Mouse (Mus musculus): ENCODE results near the gene Zfp579. TPM values are rescaled to one million over a fixed set of nuclear protein-coding genes. Genes with fewer than 3 reads are reported as not detected.

The Zfp579 gene
- polyA plus RNA-seq, 1 experiment from 2014 or later = 60.0 TPM

GRCm38 (mm10) chr7:4942673-4943072 lies 53.3 kb downstream of the Zfp579 start:
- 62% methylated on average over 5 of the region's 5 CpGs for WGBS
- no peak overlapping the region for H3K4me2 ChIP-seq (ENCODE audit: low read depth, low read length, severe bottlenecking)
- H3K4me3 ChIP-seq (ENCODE audit: low read depth, low read length) = no peak overlapping the region
- no peaks in the 10 kb centered on the region for H3K36me3 ChIP-seq (ENCODE audit: control insufficient read depth, insufficient read depth, low read length)
- no peak overlapping the region for H3K9ac ChIP-seq (ENCODE audit: low read length)
- DNase-seq (ENCODE audit: low spot score) (no peak), ATAC-seq (replicated peaks; ENCODE audit: low FRiP score) (no peak)
- no peaks in the 10 kb centered on the region for H3K9me3 ChIP-seq (ENCODE audit: control insufficient read depth, low read length)
- H3K27ac ChIP-seq (ENCODE audit: low read depth, low read length) = no peak overlapping the region
- H3K27me3 ChIP-seq (ENCODE audit: control insufficient read depth, insufficient read depth, low read length) = no peaks in the 10 kb centered on the region
- H3K4me1 ChIP-seq (replicated peaks; ENCODE audit: control insufficient read depth, insufficient read depth, low read length) = no peaks in the 10 kb centered on the region

- Histone ChIP-seq H3K4me1 (replicated peaks; ENCODE audit: control insufficient read depth, insufficient read depth, low read length) (no peaks in the 10 kb centered on the region), H3K9me3 (ENCODE audit: control insufficient read depth, low read length) (no peaks in the 10 kb centered on the region), H3K4me2 (ENCODE audit: low read depth, low read length, severe bottlenecking) (no peak overlapping the region), H3K36me3 (ENCODE audit: control insufficient read depth, insufficient read depth, low read length) (no peaks in the 10 kb centered on the region), H3K27me3 (ENCODE audit: control insufficient read depth, insufficient read depth, low read length) (no peaks in the 10 kb centered on the region), H3K9ac (ENCODE audit: low read length) (no peak overlapping the region), H3K27ac (ENCODE audit: low read depth, low read length) (no peak overlapping the region), H3K4me3 (ENCODE audit: low read depth, low read length) (no peak overlapping the region)
- ATAC-seq (replicated peaks; ENCODE audit: low FRiP score) = peak; percentile 39; the same call in 1 of the 2 replicates
- 22% methylated on average over 9 of the region's 9 CpGs for WGBS
- DNase-seq (ENCODE audit: low spot score) = peak; percentile 90
Measured at GRCm38 (mm10) chr7:4940068-4940479, 55.9 kb downstream of the Zfp579 start.

- H3K9ac ChIP-seq (ENCODE audit: low read length) = no peak overlapping the region
- no peak overlapping the region for H3K4me3 ChIP-seq (ENCODE audit: low read depth, low read length)
- no peak overlapping the region for H3K27ac ChIP-seq (ENCODE audit: low read depth, low read length)
- no peaks in the 10 kb centered on the region for H3K9me3 ChIP-seq (ENCODE audit: control insufficient read depth, low read length)
- H3K4me2 ChIP-seq (ENCODE audit: low read depth, low read length, severe bottlenecking) = no peak overlapping the region
- ATAC-seq (replicated peaks; ENCODE audit: low FRiP score) (0 out of 2 replicates have a peak, but pooled peaks have one; percentile 26), DNase-seq (ENCODE audit: low spot score) (peak; percentile 85)
- 33% methylated on average over 2 of the region's 2 CpGs for WGBS
- no peaks in the 10 kb centered on the region for H3K4me1 ChIP-seq (replicated peaks; ENCODE audit: control insufficient read depth, insufficient read depth, low read length)
- no peaks in the 10 kb centered on the region; the same call in 1 of the 2 replicates for H3K36me3 ChIP-seq (ENCODE audit: control insufficient read depth, insufficient read depth, low read length)
- no peaks in the 10 kb centered on the region for H3K27me3 ChIP-seq (ENCODE audit: control insufficient read depth, insufficient read depth, low read length)
Measured at GRCm38 (mm10) chr7:4938456-4938855, 57.5 kb downstream of the Zfp579 start.

- WGBS = 79% methylated on average over 11 of the region's 11 CpGs
- no peak overlapping the region for H3K9ac ChIP-seq (ENCODE audit: low read length)
- H3K36me3 ChIP-seq (ENCODE audit: control insufficient read depth, insufficient read depth, low read length) = no peaks in the 10 kb centered on the region; the same call in 1 of the 2 replicates
- no peak overlapping the region for H3K4me2 ChIP-seq (ENCODE audit: low read depth, low read length, severe bottlenecking)
- DNase-seq (ENCODE audit: low spot score) (no peak), ATAC-seq (replicated peaks; ENCODE audit: low FRiP score) (no peak)
- H3K9me3 ChIP-seq (ENCODE audit: control insufficient read depth, low read length) = no peaks in the 10 kb centered on the region
- H3K27ac ChIP-seq (ENCODE audit: low read depth, low read length) = no peak overlapping the region
- H3K4me1 ChIP-seq (replicated peaks; ENCODE audit: control insufficient read depth, insufficient read depth, low read length) = no peaks in the 10 kb centered on the region
- no peaks in the 10 kb centered on the region for H3K27me3 ChIP-seq (ENCODE audit: control insufficient read depth, insufficient read depth, low read length)
- H3K4me3 ChIP-seq (ENCODE audit: low read depth, low read length) = no peak overlapping the region
Measured at GRCm38 (mm10) chr7:4937392-4937791, 58.6 kb downstream of the Zfp579 start.

GRCm38 (mm10) chr7:4936832-4937231 lies 59.1 kb downstream of the Zfp579 start:
- WGBS = 90% methylated on average over 10 of the region's 10 CpGs
- H3K4me1 ChIP-seq (replicated peaks; ENCODE audit: control insufficient read depth, insufficient read depth, low read length) = no peaks in the 10 kb centered on the region

GRCm38 (mm10) chr7:4934160-4934914 lies 61.6 kb downstream of the Zfp579 start:
- H3K4me3 ChIP-seq (ENCODE audit: low read depth, low read length) = no peak overlapping the region
- ATAC-seq (replicated peaks; ENCODE audit: low FRiP score) (no peak), DNase-seq (ENCODE audit: low spot score) (no peak)
- H3K4me1 ChIP-seq (replicated peaks; ENCODE audit: control insufficient read depth, insufficient read depth, low read length) = no peaks in the 10 kb centered on the region
- 87% methylated on average over 4 of the region's 4 CpGs for WGBS
- H3K9me3 ChIP-seq (ENCODE audit: control insufficient read depth, low read length) = no peaks in the 10 kb centered on the region
- H3K9ac ChIP-seq (ENCODE audit: low read length) = no peak overlapping the region
- no peak overlapping the region for H3K27ac ChIP-seq (ENCODE audit: low read depth, low read length)
- no peaks in the 10 kb centered on the region for H3K27me3 ChIP-seq (ENCODE audit: control insufficient read depth, insufficient read depth, low read length)
- H3K36me3 ChIP-seq (ENCODE audit: control insufficient read depth, insufficient read depth, low read length) = no peaks in the 10 kb centered on the region; the same call in 1 of the 2 replicates
- no peak overlapping the region for H3K4me2 ChIP-seq (ENCODE audit: low read depth, low read length, severe bottlenecking)

More at GRCm38 (mm10) chr7:4936832-4937231, 59.1 kb downstream of the Zfp579 start:
- H3K4me3 ChIP-seq (ENCODE audit: low read depth, low read length) = no peak overlapping the region
- no peaks in the 10 kb centered on the region; the same call in 1 of the 2 replicates for H3K36me3 ChIP-seq (ENCODE audit: control insufficient read depth, insufficient read depth, low read length)
- H3K4me2 ChIP-seq (ENCODE audit: low read depth, low read length, severe bottlenecking) = no peak overlapping the region
- ATAC-seq (replicated peaks; ENCODE audit: low FRiP score) (no peak), DNase-seq (ENCODE audit: low spot score) (no peak)
- no peaks in the 10 kb centered on the region for H3K27me3 ChIP-seq (ENCODE audit: control insufficient read depth, insufficient read depth, low read length)
- no peaks in the 10 kb centered on the region for H3K9me3 ChIP-seq (ENCODE audit: control insufficient read depth, low read length)
- H3K27ac ChIP-seq (ENCODE audit: low read depth, low read length) = no peak overlapping the region
- no peak overlapping the region for H3K9ac ChIP-seq (ENCODE audit: low read length)

Other genes with a start within 250 kb of the Zfp579 start
- gene Cox6b2, start 243.1 kb downstream of the Zfp579 start, polyA plus RNA-seq (2014; fragmentation: Nextera tagmentation; extraction: Ambion mirVana) = 29.9 and 33.7 TPM in 2 replicates
- not detected in 2 replicates for gene Fam71e2, start 224.9 kb downstream of the Zfp579 start, polyA plus RNA-seq (2014; fragmentation: Nextera tagmentation; extraction: Ambion mirVana)
- gene Il11, start 213.3 kb downstream of the Zfp579 start, polyA plus RNA-seq (2014; fragmentation: Nextera tagmentation; extraction: Ambion mirVana) = 0.19 TPM in 1 of 2 replicates, not detected in the other
- gene Tmem190, start 213.2 kb downstream of the Zfp579 start, polyA plus RNA-seq (2014; fragmentation: Nextera tagmentation; extraction: Ambion mirVana) = not detected in 2 replicates
- 1.6 and 2.6 TPM in 2 replicates for gene Tmem238, start 206.5 kb downstream of the Zfp579 start, polyA plus RNA-seq (2014; fragmentation: Nextera tagmentation; extraction: Ambion mirVana)
- 203 and 220 TPM in 2 replicates for gene Rpl28, start 203.3 kb downstream of the Zfp579 start, polyA plus RNA-seq (2014; fragmentation: Nextera tagmentation; extraction: Ambion mirVana)
- gene Ube2s, start 183.6 kb downstream of the Zfp579 start, polyA plus RNA-seq (2014; fragmentation: Nextera tagmentation; extraction: Ambion mirVana) = 476 and 526 TPM in 2 replicates
- gene Shisa7, start 151.5 kb downstream of the Zfp579 start, polyA plus RNA-seq (2014; fragmentation: Nextera tagmentation; extraction: Ambion mirVana) = 2.2 and 3.0 TPM in 2 replicates
- 2.0 and 3.2 TPM in 2 replicates for gene Isoc2b, start 125.9 kb downstream of the Zfp579 start, polyA plus RNA-seq (2014; fragmentation: Nextera tagmentation; extraction: Ambion mirVana)
- 0.69 and 0.75 TPM in 2 replicates for gene Isoc2a, start 119.0 kb downstream of the Zfp579 start, polyA plus RNA-seq (2014; fragmentation: Nextera tagmentation; extraction: Ambion mirVana)
- gene Gm36210, start 89.6 kb downstream of the Zfp579 start, polyA plus RNA-seq (2014; fragmentation: Nextera tagmentation; extraction: Ambion mirVana) = 0.56 and 0.59 TPM in 2 replicates
- 4.8 and 5.0 TPM in 2 replicates for gene Zfp628, start 80.9 kb downstream of the Zfp579 start, polyA plus RNA-seq (2014; fragmentation: Nextera tagmentation; extraction: Ambion mirVana)
- gene Nat14, start 74.1 kb downstream of the Zfp579 start, polyA plus RNA-seq (2014; fragmentation: Nextera tagmentation; extraction: Ambion mirVana) = 10.8 and 12.6 TPM in 2 replicates
- 0.79 and 0.91 TPM in 2 replicates for gene Ssc5d, start 70.4 kb downstream of the Zfp579 start, polyA plus RNA-seq (2014; fragmentation: Nextera tagmentation; extraction: Ambion mirVana)
- gene Sbk2, start 31.8 kb downstream of the Zfp579 start, polyA plus RNA-seq (2014; fragmentation: Nextera tagmentation; extraction: Ambion mirVana) = 0.33 TPM in 1 of 2 replicates, not detected in the other
- gene Sbk3, start 25.0 kb downstream of the Zfp579 start, polyA plus RNA-seq (2014; fragmentation: Nextera tagmentation; extraction: Ambion mirVana) = 0.12 TPM in 1 of 2 replicates, not detected in the other
- gene Zfp524, start 18.3 kb upstream of the Zfp579 start, polyA plus RNA-seq (2014; fragmentation: Nextera tagmentation; extraction: Ambion mirVana) = 9.5 and 11.1 TPM in 2 replicates
- 67.0 and 68.3 TPM in 2 replicates for gene Fiz1, start 18.5 kb upstream of the Zfp579 start, polyA plus RNA-seq (2014; fragmentation: Nextera tagmentation; extraction: Ambion mirVana)
- 0.23 and 1.9 TPM in 2 replicates for gene Gm44973, start 19.3 kb upstream of the Zfp579 start, polyA plus RNA-seq (2014; fragmentation: Nextera tagmentation; extraction: Ambion mirVana)
- 6.7 and 7.3 TPM in 2 replicates for gene Zfp865, start 24.2 kb upstream of the Zfp579 start, polyA plus RNA-seq (2014; fragmentation: Nextera tagmentation; extraction: Ambion mirVana)
- 7.2 and 7.8 TPM in 2 replicates for gene Ccdc106, start 24.4 kb upstream of the Zfp579 start, polyA plus RNA-seq (2014; fragmentation: Nextera tagmentation; extraction: Ambion mirVana)
- gene 4632433K11Rik, start 38.0 kb upstream of the Zfp579 start, polyA plus RNA-seq (2014; fragmentation: Nextera tagmentation; extraction: Ambion mirVana) = not detected in 2 replicates
- 3.9 and 4.8 TPM in 2 replicates for gene Zfp784, start 42.3 kb upstream of the Zfp579 start, polyA plus RNA-seq (2014; fragmentation: Nextera tagmentation; extraction: Ambion mirVana)
- gene Zfp580, start 55.4 kb upstream of the Zfp579 start, polyA plus RNA-seq (2014; fragmentation: Nextera tagmentation; extraction: Ambion mirVana) = 44.6 and 51.4 TPM in 2 replicates
- gene U2af2, start 66.0 kb upstream of the Zfp579 start, polyA plus RNA-seq (2014; fragmentation: Nextera tagmentation; extraction: Ambion mirVana) = 222 and 236 TPM in 2 replicates
- 70.1 and 75.0 TPM in 2 replicates for gene Epn1, start 84.1 kb upstream of the Zfp579 start, polyA plus RNA-seq (2014; fragmentation: Nextera tagmentation; extraction: Ambion mirVana)
- not detected in 2 replicates for gene Rfpl4, start 120.8 kb upstream of the Zfp579 start, polyA plus RNA-seq (2014; fragmentation: Nextera tagmentation; extraction: Ambion mirVana)
- gene Rasl2-9, start 129.8 kb upstream of the Zfp579 start, polyA plus RNA-seq (2014; fragmentation: Nextera tagmentation; extraction: Ambion mirVana) = 0.19 and 0.27 TPM in 2 replicates
- gene Vmn1r55, start 153.5 kb upstream of the Zfp579 start, polyA plus RNA-seq (2014; fragmentation: Nextera tagmentation; extraction: Ambion mirVana) = not detected in 2 replicates
- not detected in 2 replicates for gene Vmn1r56, start 200.6 kb upstream of the Zfp579 start, polyA plus RNA-seq (2014; fragmentation: Nextera tagmentation; extraction: Ambion mirVana)
- gene Vmn1r57, start 222.3 kb upstream of the Zfp579 start, polyA plus RNA-seq (2014; fragmentation: Nextera tagmentation; extraction: Ambion mirVana) = not detected in 2 replicates

Data from forebrain, embryonic 11.5 days (tissue).